Mouse (Mus musculus) stomach, postnatal 0 days (tissue): ENCODE results near the gene Cacna1h.

Source experiments
- CTCF ChIP-seq: IDR thresholded peaks from 2 replicates; pipeline ENCODE4 v1.5.1; 2016; ENCODE audit warnings: antibody characterized with exemption, low read depth, mild to moderate bottlenecking, moderate library complexity
- EP300 ChIP-seq: optimal IDR thresholded peaks from 2 replicates; pipeline ENCODE3; 2016; ENCODE audit warnings: antibody characterized with exemption

DNA sequence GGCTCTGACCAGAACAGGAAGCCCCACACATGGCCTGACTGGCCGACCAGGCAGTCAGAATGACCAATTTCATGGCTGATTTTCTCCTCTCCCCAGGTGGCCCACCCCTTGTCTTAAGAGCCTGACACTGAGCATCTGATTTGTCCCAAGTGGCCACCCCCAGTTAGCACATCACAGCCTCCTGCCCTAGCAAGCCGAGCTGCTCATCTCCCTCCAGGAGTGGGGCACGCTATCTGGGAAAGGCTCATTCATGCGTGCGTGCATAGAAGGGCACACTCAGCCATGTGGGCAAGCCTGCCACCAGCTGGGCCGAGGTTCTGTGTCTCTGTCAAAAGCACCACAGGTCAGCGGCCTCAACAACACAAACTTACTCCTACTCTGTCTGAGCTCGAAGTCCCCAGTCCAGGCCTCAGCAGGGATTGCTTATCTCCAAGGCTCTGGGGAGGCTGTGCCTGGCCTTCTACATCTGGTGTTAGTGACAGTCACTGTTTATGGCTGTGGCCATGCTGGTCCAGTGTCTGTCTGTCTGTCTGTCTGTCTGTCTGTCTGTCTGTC, 9.0 kb downstream of the Cacna1h start:
- TF ChIP-seq EP300 = no peak
- no peak for TF ChIP-seq CTCF
